Mouse (Mus musculus) midbrain, embryonic 12.5 days (tissue): Measurements from ENCODE around the gene Mrm2. TPM values are rescaled to one million over a fixed set of nuclear protein-coding genes. Genes with fewer than 3 reads are reported as not detected.
"Not testable (repeated sequence)": the region's sequence is repeated elsewhere in the genome, so short reads cannot be mapped to it uniquely, and the experiment has no call there.

Experiments
- ATAC-seq: fragments of 200-750 bp; cut with Nextera tagmentation; 2 replicates; pipeline ENCODE4 v1.8.0; 2017; ENCODE audit warnings: low read depth, moderate TSS enrichment, moderate library complexity; ENCODE audit not compliant: low FRiP score
- H3K27ac ChIP-seq: fragments of 300-500 bp; sonication (generic); replicated peaks from 2 replicates; pipeline ENCODE4 v1.5.1; 2016; ENCODE audit warnings: mild to moderate bottlenecking
- H3K27me3 ChIP-seq: fragments of 300-500 bp; sonication (generic); 2 replicates; pipeline ENCODE4 v1.6.1; 2016; ENCODE audit warnings: mild to moderate bottlenecking
- H3K36me3 ChIP-seq: fragments of 300-500 bp; sonication (generic); 2 replicates; pipeline ENCODE4 v1.6.1; 2016
- H3K4me1 ChIP-seq: fragments of 300-500 bp; sonication (generic); 2 replicates; pipeline ENCODE4 v1.6.1; 2016
- H3K4me2 ChIP-seq: fragments of 300-500 bp; sonication (generic); replicated peaks from 2 replicates; pipeline ENCODE4 v1.6.1; 2016; ENCODE audit warnings: mild to moderate bottlenecking, moderate library complexity
- H3K4me3 ChIP-seq: fragments of 300-500 bp; sonication (generic); 2 replicates; pipeline ENCODE4 v1.5.1; 2016; ENCODE audit warnings: mild to moderate bottlenecking
- H3K9ac ChIP-seq: fragments of 300-500 bp; sonication (generic); replicated peaks from 2 replicates; pipeline ENCODE4 v1.6.1; 2016; ENCODE audit warnings: mild to moderate bottlenecking, moderate library complexity
- H3K9me3 ChIP-seq: fragments of 300-500 bp; sonication (generic); 2 replicates; pipeline ENCODE4 v1.6.1; 2016; ENCODE audit warnings: mild to moderate bottlenecking
- WGBS: fragments of 180-500 bp; shearing (Covaris S2); methylation state at CpG from one replicate; pipeline ENCODE4 v1.1.7; 2016; 5-methylcytosine and 5-hydroxymethylcytosine counted together
- polyA plus RNA-seq: library from polyadenylated mRNA; unstranded; fragments of >200 nt; fragmentation: Nextera tagmentation; extraction: Ambion mirVana; gene quantifications from 2 replicates; pipeline ENCODE4 v1.2.1, GENCODE M21; 2016

The Mrm2 gene
- polyA plus RNA-seq, 1 experiment from 2014 or later = 18.0 TPM

DNA sequence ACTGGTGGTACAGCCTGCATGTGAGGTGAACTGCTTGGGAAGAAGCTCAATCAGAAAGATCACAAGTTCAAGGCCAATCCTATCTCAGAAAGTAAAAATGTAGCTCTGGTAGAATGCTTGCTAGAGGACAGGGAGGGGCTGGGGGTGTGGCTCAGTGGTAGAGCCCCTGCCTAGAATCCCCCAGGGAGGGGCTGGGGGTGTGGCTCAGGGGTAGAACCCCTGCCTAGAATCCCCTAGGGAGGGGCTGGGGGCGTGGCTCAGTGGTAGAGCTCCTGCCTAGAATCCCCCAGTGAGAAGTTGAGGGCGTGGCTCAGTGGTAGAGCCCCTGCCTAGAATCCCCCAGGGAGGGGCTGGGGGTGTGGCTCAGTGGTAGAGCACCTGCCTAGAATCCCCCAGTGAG lies 36.4 kb upstream of the Mrm2 start:
- not testable (repeated sequence) for H3K4me1 ChIP-seq, H3K9ac ChIP-seq, H3K36me3 ChIP-seq, H3K4me3 ChIP-seq, H3K9me3 ChIP-seq, H3K27me3 ChIP-seq, ATAC-seq, H3K27ac ChIP-seq, H3K4me2 ChIP-seq
- 83% methylated on average over 2 of the region's 2 CpGs for WGBS

- H3K9me3 ChIP-seq = peaks cover 7% of the 10 kb centered on the region; the same call in 1 of the 2 replicates
- no peak overlapping the region for H3K27ac ChIP-seq
- H3K4me2 ChIP-seq = no peak overlapping the region
- ATAC-seq = no peak
- no peak overlapping the region for H3K4me3 ChIP-seq
- H3K36me3 ChIP-seq = peaks cover 3% of the 10 kb centered on the region; the same call in 1 of the 2 replicates
- no peak overlapping the region for H3K9ac ChIP-seq
- H3K27me3 ChIP-seq = no peaks in the 10 kb centered on the region
- H3K4me1 ChIP-seq = no peaks in the 10 kb centered on the region
- WGBS = 93% methylated on average over 5 of the region's 5 CpGs
Observed at GRCm38 (mm10) chr5:140364415-140364814, 32.7 kb upstream of the Mrm2 start.

DNA sequence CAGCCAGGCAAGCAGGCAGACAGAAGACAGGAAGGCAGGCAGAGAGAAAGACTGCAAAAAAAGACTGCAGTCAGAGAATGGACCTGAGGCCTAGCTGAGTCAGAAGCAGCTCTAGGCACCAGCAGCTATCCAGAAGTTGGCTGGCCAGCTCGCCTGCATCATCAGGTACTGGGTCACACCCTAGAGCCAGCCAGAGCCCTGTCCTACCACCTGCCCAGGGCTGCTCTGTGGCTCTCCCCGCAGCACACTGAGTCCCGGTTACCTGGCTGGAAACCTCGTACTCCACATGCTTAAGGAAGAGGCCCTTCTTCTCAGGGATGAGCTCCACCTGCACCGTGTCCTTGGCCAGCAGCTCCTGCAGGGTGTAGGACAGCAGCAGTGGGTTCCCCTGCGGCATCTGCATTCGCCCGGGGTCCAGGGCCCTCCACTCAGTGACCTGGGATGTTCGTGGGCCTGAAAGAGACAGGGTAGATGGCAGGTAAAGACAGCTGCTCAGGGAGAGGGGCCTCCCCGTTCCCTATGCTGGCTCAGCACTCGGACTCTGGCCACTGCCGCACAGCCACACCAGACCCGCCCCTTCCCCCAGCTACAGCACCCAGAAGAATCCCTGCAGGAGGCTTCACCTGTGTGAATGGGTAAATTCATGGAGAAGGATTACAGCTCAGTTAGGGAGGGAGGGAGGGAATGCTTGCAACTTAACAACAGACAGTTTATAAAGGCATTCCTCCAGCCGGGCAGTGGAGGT lies 28.4 kb upstream of the Mrm2 start:
- no peak overlapping the region for H3K27ac ChIP-seq
- peak overlapping the region; percentile 31; the same call in 1 of the 2 replicates for H3K9ac ChIP-seq
- H3K4me2 ChIP-seq = no peak overlapping the region
- no peak overlapping the region for H3K4me3 ChIP-seq
- H3K27me3 ChIP-seq = no peaks in the 10 kb centered on the region
- H3K9me3 ChIP-seq = peaks cover 7% of the 10 kb centered on the region; the same call in 1 of the 2 replicates
- peaks cover 37% of the 10 kb centered on the region for H3K36me3 ChIP-seq
- H3K4me1 ChIP-seq = no peaks in the 10 kb centered on the region
- no peak for ATAC-seq
- 80% methylated on average over 14 of the region's 14 CpGs for WGBS

GRCm38 (mm10) chr5:140357466-140357865 lies 25.8 kb upstream of the Mrm2 start:
- Histone ChIP-seq H3K4me2 (no peak overlapping the region), H3K4me1 (no peaks in the 10 kb centered on the region), H3K36me3 (peaks cover 63% of the 10 kb centered on the region), H3K9me3 (no peaks in the 10 kb centered on the region), H3K9ac (no peak overlapping the region), H3K4me3 (no peak overlapping the region), H3K27ac (no peak overlapping the region), H3K27me3 (no peaks in the 10 kb centered on the region)
- WGBS = 87% methylated on average over 3 of the region's 3 CpGs
- no peak for ATAC-seq

DNA sequence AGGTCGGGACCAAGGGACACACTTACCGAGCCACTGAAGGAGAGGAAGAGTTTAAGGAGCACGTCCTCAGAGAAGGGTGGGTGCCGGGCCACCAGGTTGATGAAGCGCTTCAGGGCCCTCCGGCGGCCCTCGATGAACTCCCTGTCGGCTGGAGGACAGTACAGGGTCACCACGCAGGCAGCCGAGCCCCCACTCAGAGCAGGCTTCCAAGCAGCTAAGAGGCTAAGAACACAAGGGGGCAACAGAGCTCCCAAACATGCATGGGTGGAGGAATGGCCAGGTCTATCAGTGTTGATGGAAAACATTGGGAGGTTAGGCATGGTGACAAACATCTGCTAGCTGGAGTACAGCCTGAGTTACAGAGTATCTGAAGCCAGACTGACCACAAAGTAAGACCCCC lies 24.2 kb upstream of the Mrm2 start:
- H3K27ac ChIP-seq = no peak overlapping the region
- H3K27me3 ChIP-seq = no peaks in the 10 kb centered on the region
- no peak overlapping the region for H3K4me3 ChIP-seq
- no peak for ATAC-seq
- no peak overlapping the region for H3K4me2 ChIP-seq
- whole genome bisulfite sequencing = 87% methylated on average over 11 of the region's 11 CpGs
- no peaks in the 10 kb centered on the region for H3K4me1 ChIP-seq
- H3K9ac ChIP-seq = no peak overlapping the region
- H3K36me3 ChIP-seq = peaks cover 78% of the 10 kb centered on the region
- no peaks in the 10 kb centered on the region for H3K9me3 ChIP-seq

DNA sequence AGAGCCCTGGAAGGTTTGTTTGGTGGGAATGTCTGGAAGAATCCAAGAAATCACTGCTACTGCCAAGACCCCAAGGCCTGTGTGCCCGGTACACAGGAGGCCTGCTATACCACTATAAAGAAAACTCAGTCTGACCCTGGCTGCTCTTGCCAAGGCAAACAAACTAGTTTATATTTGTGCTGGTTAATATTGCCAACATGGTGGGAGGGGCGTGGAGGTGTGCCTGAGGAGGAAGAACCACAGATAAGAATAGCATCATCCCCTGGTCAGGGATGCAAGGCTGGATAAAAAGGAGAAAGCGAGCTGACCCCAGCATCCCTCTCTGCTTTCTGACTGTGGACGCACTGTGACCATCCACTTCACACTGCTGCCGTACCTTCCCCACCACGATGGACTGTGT lies 20.7 kb upstream of the Mrm2 start:
- no peak overlapping the region for H3K9ac ChIP-seq
- no peak overlapping the region for H3K4me2 ChIP-seq
- WGBS = 94% methylated on average over 6 of the region's 6 CpGs
- no peaks in the 10 kb centered on the region for H3K9me3 ChIP-seq
- no peak overlapping the region for H3K4me3 ChIP-seq
- ATAC-seq = no peak
- no peaks in the 10 kb centered on the region for H3K27me3 ChIP-seq
- no peaks in the 10 kb centered on the region for H3K4me1 ChIP-seq
- H3K27ac ChIP-seq = no peak overlapping the region
- H3K36me3 ChIP-seq = peaks cover 72% of the 10 kb centered on the region

DNA sequence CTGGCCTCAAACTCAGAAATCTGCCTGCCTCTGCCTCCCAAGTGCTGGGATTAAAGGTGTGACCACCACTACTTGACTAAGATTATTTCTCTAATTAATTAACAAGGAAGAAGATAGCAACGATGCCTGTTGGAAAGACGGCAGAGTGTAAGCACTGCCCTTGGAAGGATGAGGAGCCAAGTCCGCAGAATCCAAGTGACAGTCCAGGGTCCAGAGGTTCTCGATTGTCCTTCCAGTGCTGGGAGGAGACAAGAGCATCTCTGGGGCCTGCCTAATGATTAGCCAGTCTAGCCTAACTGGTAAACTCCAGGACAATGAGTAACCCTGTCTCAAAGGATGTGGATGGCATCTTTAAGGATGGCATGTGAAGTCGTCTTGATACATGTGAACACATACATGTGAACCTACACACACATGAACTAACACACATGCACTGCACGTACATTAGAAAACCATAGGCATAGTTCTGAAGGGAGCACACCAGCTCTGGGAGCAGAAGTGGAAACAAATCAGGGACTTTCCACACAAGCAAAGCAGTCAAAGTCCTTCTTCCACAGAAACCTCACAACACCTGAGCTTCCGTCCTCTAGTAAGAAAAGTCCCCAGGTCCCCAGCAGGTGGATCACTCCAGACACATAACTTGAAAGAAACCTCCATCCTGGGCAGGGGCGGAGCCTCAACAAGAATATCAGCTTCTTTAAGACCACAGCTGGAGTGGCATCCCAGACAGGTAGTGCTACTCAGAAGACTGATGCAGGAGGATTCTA lies 19.2 kb upstream of the Mrm2 start:
- Histone ChIP-seq H3K9me3 (no peaks in the 10 kb centered on the region), H3K27ac (no peak overlapping the region), H3K36me3 (peaks cover 66% of the 10 kb centered on the region), H3K9ac (no peak overlapping the region), H3K4me3 (no peak overlapping the region), H3K4me1 (no peaks in the 10 kb centered on the region), H3K4me2 (no peak overlapping the region), H3K27me3 (no peaks in the 10 kb centered on the region)
- ATAC-seq = no peak
- WGBS = 93% methylated on average over 8 of the region's 8 CpGs

- H3K27me3 ChIP-seq = no peaks in the 10 kb centered on the region
- no peak overlapping the region for H3K4me3 ChIP-seq
- H3K27ac ChIP-seq = no peak overlapping the region
- H3K9me3 ChIP-seq = no peaks in the 10 kb centered on the region
- no peaks in the 10 kb centered on the region for H3K4me1 ChIP-seq
- H3K36me3 ChIP-seq = peaks cover 66% of the 10 kb centered on the region
- no peak for ATAC-seq
- no peak overlapping the region for H3K9ac ChIP-seq
- H3K4me2 ChIP-seq = no peak overlapping the region
- 90% methylated on average over 9 of the region's 9 CpGs for WGBS
Observed at GRCm38 (mm10) chr5:140349882-140350281, 18.2 kb upstream of the Mrm2 start.

DNA sequence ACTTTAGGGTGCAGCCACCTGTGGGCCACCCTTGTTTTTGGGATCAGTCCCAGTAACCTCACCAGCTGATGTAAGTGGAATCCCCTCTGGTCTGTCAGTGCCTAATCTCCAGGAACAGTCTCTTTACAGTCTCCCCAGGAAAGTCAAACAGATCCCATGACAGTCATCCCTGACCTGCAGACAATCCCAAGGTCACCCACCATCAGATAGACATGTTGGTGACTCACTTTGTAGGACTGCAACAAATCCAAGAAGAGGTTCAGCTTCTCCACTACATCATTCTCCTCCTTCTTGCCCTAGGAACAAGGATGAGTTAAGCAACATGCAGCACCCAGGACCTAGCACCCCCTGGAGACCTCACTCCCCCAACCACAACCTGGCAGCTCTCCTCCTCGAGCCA lies 14.4 kb upstream of the Mrm2 start:
- Histone ChIP-seq H3K27ac (no peak overlapping the region), H3K4me1 (no peaks in the 10 kb centered on the region), H3K27me3 (no peaks in the 10 kb centered on the region), H3K36me3 (peaks cover 53% of the 10 kb centered on the region), H3K4me2 (no peak overlapping the region), H3K9ac (no peak overlapping the region), H3K9me3 (no peaks in the 10 kb centered on the region), H3K4me3 (no peak overlapping the region)
- 77% methylated on average over 1 of the region's 1 CpGs for WGBS
- ATAC-seq = no peak

GRCm38 (mm10) chr5:140345244-140345643 lies 13.5 kb upstream of the Mrm2 start:
- ATAC-seq = no peak
- no peak overlapping the region for H3K9ac ChIP-seq
- H3K4me1 ChIP-seq = no peaks in the 10 kb centered on the region
- no peak overlapping the region for H3K27ac ChIP-seq
- no peak overlapping the region for H3K4me3 ChIP-seq
- H3K36me3 ChIP-seq = peaks cover 55% of the 10 kb centered on the region
- WGBS = 96% methylated on average over 4 of the region's 4 CpGs
- H3K27me3 ChIP-seq = no peaks in the 10 kb centered on the region
- no peak overlapping the region for H3K4me2 ChIP-seq
- no peaks in the 10 kb centered on the region for H3K9me3 ChIP-seq

- H3K4me3 ChIP-seq = no peak overlapping the region
- peaks cover 69% of the 10 kb centered on the region for H3K36me3 ChIP-seq
- 88% methylated on average over 4 of the region's 4 CpGs for WGBS
- H3K4me2 ChIP-seq = no peak overlapping the region
- H3K27ac ChIP-seq = no peak overlapping the region
- ATAC-seq = no peak
- no peak overlapping the region for H3K9ac ChIP-seq
- peaks cover 2% of the 10 kb centered on the region; the same call in 1 of the 2 replicates for H3K9me3 ChIP-seq
- H3K4me1 ChIP-seq = no peaks in the 10 kb centered on the region
- no peaks in the 10 kb centered on the region for H3K27me3 ChIP-seq
Observed at GRCm38 (mm10) chr5:140342880-140343279, 11.2 kb upstream of the Mrm2 start.

GRCm38 (mm10) chr5:140339836-140340235 lies 8.1 kb upstream of the Mrm2 start:
- Histone ChIP-seq H3K4me2 (no peak overlapping the region), H3K9me3 (peaks cover 2% of the 10 kb centered on the region; the same call in 1 of the 2 replicates), H3K4me3 (no peak overlapping the region), H3K36me3 (peaks cover 57% of the 10 kb centered on the region), H3K27ac (no peak overlapping the region), H3K27me3 (no peaks in the 10 kb centered on the region), H3K4me1 (no peaks in the 10 kb centered on the region), H3K9ac (no peak overlapping the region)
- WGBS = 82% methylated on average over 3 of the region's 3 CpGs
- ATAC-seq = no peak
